ENCODE assay signal across 22 mouse cellular contexts in genomic region chr11:7129319-7130051, GRCm38 (mm10). TPM values are rescaled to one million over a fixed set of nuclear protein-coding genes. Genes with fewer than 3 reads are reported as not detected.
DNase-seq lines count a peak whose midpoint lies in the region; ATAC-seq and TF ChIP-seq lines count a peak whose summit lies in the region.
"Had no signal": no experiment of that assay in that cellular context is flagged by ENCODE, and none has a peak within 500 bp of the region (broad histone marks: within the 10 kb centered on the region; RNA-seq: fewer than 3 reads in every experiment).

No protein-coding gene starts in this region.

- H3K27me3 ChIP-seq in cerebellum, adult 2 months (ENCODE audit: control insufficient read depth, insufficient read depth, low read length) = no peaks in the 10 kb centered on the region
- no peaks in the 10 kb centered on the region for H3K27me3 ChIP-seq in heart, embryonic 16.5 days (ENCODE audit: control insufficient read depth, insufficient read depth, low read length)
- H3K27me3 ChIP-seq in intestine, embryonic 16.5 days (replicated peaks; ENCODE audit: control insufficient read depth, insufficient read depth, low read length) = no peaks in the 10 kb centered on the region
- H3K27me3 ChIP-seq in hindbrain, embryonic 14.5 days (ENCODE audit: control insufficient read depth, insufficient read depth, low read length) = no peaks in the 10 kb centered on the region
- H3K27me3 ChIP-seq: embryonic facial prominence, embryonic 13.5 days; forebrain, embryonic 13.5 days; hindbrain, embryonic 15.5 days; neural tube, embryonic 15.5 days had no signal

- 0 out of 2 replicates have a peak, but pooled peaks have one; percentile 26 for ATAC-seq in heart, embryonic 16.5 days (replicated peaks; ENCODE audit: extremely low read depth, insufficient read depth, low FRiP score)
- ATAC-seq in intestine, embryonic 16.5 days = peak; percentile 50; the same call in 1 of the 2 replicates
- ATAC-seq in hindbrain, embryonic 14.5 days (ENCODE audit: low FRiP score) = no peak
- ATAC-seq: forebrain, embryonic 13.5 days had no signal

- 0 out of 2 replicates have a peak overlapping the region, but pooled peaks have one; percentile 5 for H3K4me2 ChIP-seq in heart, embryonic 16.5 days (ENCODE audit: low read depth, low read length)
- no peak overlapping the region for H3K4me2 ChIP-seq in intestine, embryonic 16.5 days (ENCODE audit: low read depth, low read length)
- H3K4me2 ChIP-seq in hindbrain, embryonic 14.5 days (replicated peaks) = no peak overlapping the region
- H3K4me2 ChIP-seq: embryonic facial prominence, embryonic 13.5 days; forebrain, embryonic 13.5 days; hindbrain, embryonic 15.5 days; neural tube, embryonic 15.5 days had no signal

- H3K27ac ChIP-seq in cerebellum, adult 2 months (ENCODE audit: insufficient read depth, low read length) = no peak overlapping the region
- H3K27ac ChIP-seq in heart, embryonic 16.5 days (ENCODE audit: low read length) = no peak overlapping the region
- no peak overlapping the region for H3K27ac ChIP-seq in intestine, embryonic 16.5 days (ENCODE audit: low read length)
- H3K27ac ChIP-seq in hindbrain, embryonic 14.5 days = no peak overlapping the region
- H3K27ac ChIP-seq: embryonic facial prominence, embryonic 13.5 days; forebrain, embryonic 13.5 days; hindbrain, embryonic 15.5 days; liver, embryonic 14.5 days; neural tube, embryonic 15.5 days had no signal

- intact Hi-C loops in heart, postnatal 14 days (cut with DNase I) = no loop called here

- H3K4me1 ChIP-seq in cerebellum, adult 2 months (ENCODE audit: control insufficient read depth, insufficient read depth, low read length) = peaks cover 41% of the 10 kb centered on the region
- peaks cover 7% of the 10 kb centered on the region for H3K4me1 ChIP-seq in heart, embryonic 16.5 days (ENCODE audit: control insufficient read depth, insufficient read depth, low read length)
- no peaks in the 10 kb centered on the region for H3K4me1 ChIP-seq in intestine, embryonic 16.5 days (ENCODE audit: control insufficient read depth, insufficient read depth, low read length)
- no peaks in the 10 kb centered on the region for H3K4me1 ChIP-seq in hindbrain, embryonic 14.5 days (replicated peaks; ENCODE audit: control insufficient read depth, insufficient read depth, low read length)
- H3K4me1 ChIP-seq: forebrain, embryonic 13.5 days; hindbrain, embryonic 15.5 days had no signal

- H3K4me3 ChIP-seq in cerebellum, adult 2 months (replicated peaks; ENCODE audit: insufficient read depth, low read depth, low read length) = no peak overlapping the region
- H3K4me3 ChIP-seq in heart, embryonic 16.5 days (ENCODE audit: low read length) = no peak overlapping the region
- no peak overlapping the region for H3K4me3 ChIP-seq in intestine, embryonic 16.5 days (ENCODE audit: low read length)
- no peak overlapping the region for H3K4me3 ChIP-seq in hindbrain, embryonic 14.5 days (replicated peaks; ENCODE audit: low read length)
- H3K4me3 ChIP-seq: embryonic facial prominence, embryonic 13.5 days; forebrain, embryonic 13.5 days; hindbrain, embryonic 15.5 days; neural tube, embryonic 15.5 days had no signal

- no peak for TF ChIP-seq POLR2A in cerebellum, adult 2 months (IDR thresholded peaks at IDR 0.05; ENCODE audit: borderline replicate concordance, insufficient read depth, low read length)

- 0 out of 2 replicates have a peak, but pooled peaks cover 2% of the 10 kb centered on the region for H3K9me3 ChIP-seq in heart, embryonic 16.5 days (replicated peaks; ENCODE audit: control insufficient read depth, low read length)
- no peaks in the 10 kb centered on the region for H3K9me3 ChIP-seq in intestine, embryonic 16.5 days (ENCODE audit: control insufficient read depth, low read length)
- no peaks in the 10 kb centered on the region for H3K9me3 ChIP-seq in hindbrain, embryonic 14.5 days (ENCODE audit: control insufficient read depth, low read length)
- H3K9me3 ChIP-seq: embryonic facial prominence, embryonic 13.5 days; forebrain, embryonic 13.5 days; hindbrain, embryonic 15.5 days; neural tube, embryonic 15.5 days had no signal

- H3K36me3 ChIP-seq in heart, embryonic 16.5 days (ENCODE audit: control insufficient read depth, insufficient read depth) = no peaks in the 10 kb centered on the region
- H3K36me3 ChIP-seq in intestine, embryonic 16.5 days (ENCODE audit: control insufficient read depth, insufficient read depth, low read length) = no peaks in the 10 kb centered on the region
- H3K36me3 ChIP-seq in hindbrain, embryonic 14.5 days (replicated peaks; ENCODE audit: control insufficient read depth, insufficient read depth) = 0 out of 2 replicates have a peak, but pooled peaks cover 4% of the 10 kb centered on the region

- no peak for TF ChIP-seq CTCF in cerebellum, adult 2 months (IDR thresholded peaks at IDR 0.05; ENCODE audit: borderline replicate concordance, insufficient read depth, low read depth, low read length)

- H3K9ac ChIP-seq in heart, embryonic 16.5 days (ENCODE audit: low read length) = no peak overlapping the region
- H3K9ac ChIP-seq in intestine, embryonic 16.5 days (ENCODE audit: low read depth, low read length) = no peak overlapping the region
- no peak overlapping the region for H3K9ac ChIP-seq in hindbrain, embryonic 14.5 days
- H3K9ac ChIP-seq: embryonic facial prominence, embryonic 13.5 days; forebrain, embryonic 13.5 days; hindbrain, embryonic 15.5 days; liver, embryonic 14.5 days; neural tube, embryonic 15.5 days had no signal

- DNase-seq in cerebellum, adult 11 months = peak; percentile 6
- no peak for DNase-seq in cerebellum, adult 2 months
- no peak for DNase-seq in heart, postnatal 14 days
- DNase-seq in lung, postnatal 25 days (ENCODE audit: low spot score) = peak; percentile 12
- DNase-seq in lung, postnatal 4 days = no peak
- DNase-seq in hindbrain, embryonic 14.5 days (ENCODE audit: low spot score) = no peak
- DNase-seq: kidney, adult 9 months; right cerebral cortex, adult 18-20 months had no signal

- 53% methylated on average over 8 of the region's 8 CpGs for whole genome bisulfite sequencing in cerebellum, adult 2 months
- WGBS in heart, embryonic 16.5 days = 31% methylated on average over 8 of the region's 8 CpGs
- WGBS in intestine, embryonic 16.5 days = 50% methylated on average over 8 of the region's 8 CpGs
- WGBS in hindbrain, embryonic 14.5 days = 74% methylated on average over 8 of the region's 8 CpGs

RNA-seq across cellular contexts. Expression of gene Gm11985, which starts 58.9 kb away (rescaled TPM):
- not detected in 2 replicates for polyA plus RNA-seq in cerebellum, adult 2 months (2012; rRNA removed)
- polyA plus RNA-seq in heart, embryonic 16.5 days (2015; fragmentation: Nextera tagmentation; extraction: Ambion mirVana) = not detected in 2 replicates
- total RNA-seq in heart, postnatal 14 days (2021) = not detected
- polyA plus RNA-seq in intestine, embryonic 16.5 days (2015; fragmentation: Nextera tagmentation; extraction: Ambion mirVana) = not detected in 2 replicates
- polyA plus RNA-seq in hindbrain, embryonic 14.5 days (2014; fragmentation: Nextera tagmentation; extraction: Ambion mirVana) = not detected in 2 replicates
- total RNA-seq: common myeloid progenitor, adult 5-6 weeks; gastrocnemius, adult 18-20 months; granulocyte monocyte progenitor cell, adult 5-6 weeks; left cerebral cortex, adult 18-20 months; megakaryocyte-erythroid progenitor cell, adult 5-6 weeks had no signal
- polyA plus RNA-seq: embryonic facial prominence, embryonic 13.5 days; forebrain, embryonic 13.5 days; limb, embryonic 11.5 days; liver, embryonic 14.5 days; neural tube, embryonic 15.5 days; spleen, adult 2 months had no signal

Comparison
In these comparisons a context has a peak if more than half of its experiments do, and no peak if none do; other contexts are left out.
1. DNase-seq: peak in cerebellum, adult 11 months (single experiment) and lung, postnatal 25 days (single experiment); none in cerebellum, adult 2 months (0 of 2), heart, postnatal 14 days (0 of 2), lung, postnatal 4 days (0 of 2) and hindbrain, embryonic 14.5 days (single experiment).